Mouse (Mus musculus) forebrain, embryonic 12.5 days (tissue): ENCODE results near the gene Dusp10. TPM values are rescaled to one million over a fixed set of nuclear protein-coding genes. Genes with fewer than 3 reads are reported as not detected.

Source experiments
- ATAC-seq: fragments of 200-750 bp; cut with Nextera tagmentation; 2 replicates; pipeline ENCODE4 v1.8.0; 2017; ENCODE audit warnings: moderate TSS enrichment; ENCODE audit not compliant: low FRiP score
- H3K27ac ChIP-seq: fragments of 300-500 bp; sonication (generic); 2 replicates; pipeline ENCODE4 v1.5.1; 2016; ENCODE audit warnings: mild to moderate bottlenecking
- H3K27me3 ChIP-seq: fragments of 300-500 bp; sonication (generic); 2 replicates; pipeline ENCODE4 v1.6.1; 2016; ENCODE audit warnings: mild to moderate bottlenecking
- H3K36me3 ChIP-seq: fragments of 300-500 bp; sonication (generic); replicated peaks from 2 replicates; pipeline ENCODE4 v1.6.1; 2016; ENCODE audit warnings: mild to moderate bottlenecking
- H3K4me1 ChIP-seq: fragments of 300-500 bp; sonication (generic); 2 replicates; pipeline ENCODE4 v1.6.1; 2016
- H3K4me2 ChIP-seq: fragments of 300-500 bp; sonication (generic); 2 replicates; pipeline ENCODE4 v1.6.1; 2016; ENCODE audit warnings: mild to moderate bottlenecking, moderate library complexity
- H3K4me3 ChIP-seq: fragments of 300-500 bp; sonication (generic); replicated peaks from 2 replicates; pipeline ENCODE4 v1.5.1; 2016; ENCODE audit warnings: mild to moderate bottlenecking
- H3K9ac ChIP-seq: fragments of 300-500 bp; sonication (generic); 2 replicates; pipeline ENCODE4 v1.6.1; 2016; ENCODE audit warnings: mild to moderate bottlenecking
- H3K9me3 ChIP-seq: fragments of 300-500 bp; sonication (generic); 2 replicates; pipeline ENCODE4 v1.6.1; 2016
- WGBS: fragments of 180-500 bp; shearing (Covaris S2); methylation state at CpG from one replicate; pipeline ENCODE4 v1.1.7; 2016; 5-methylcytosine and 5-hydroxymethylcytosine counted together
- polyA plus RNA-seq: library from polyadenylated mRNA; unstranded; fragments of >200 nt; fragmentation: Nextera tagmentation; extraction: Ambion mirVana; gene quantifications from 2 replicates; pipeline ENCODE4 v1.2.1, GENCODE M21; 2016

Gene Dusp10
- polyA plus RNA-seq, 1 experiment from 2014 or later, result 10.2 TPM

GRCm38 (mm10) chr1:184048675-184049418 lies 35.7 kb downstream of the Dusp10 start:
- no peak overlapping the region for H3K27ac ChIP-seq
- no peaks in the 10 kb centered on the region for H3K27me3 ChIP-seq
- peaks cover 6% of the 10 kb centered on the region for H3K4me1 ChIP-seq
- H3K4me3 ChIP-seq, result no peak overlapping the region
- H3K9ac ChIP-seq, result no peak overlapping the region
- no peaks in the 10 kb centered on the region for H3K9me3 ChIP-seq
- WGBS, result 89% methylated on average over 10 of the region's 10 CpGs
- H3K36me3 ChIP-seq, result 0 out of 2 replicates have a peak, but pooled peaks cover 6% of the 10 kb centered on the region
- no peak overlapping the region for H3K4me2 ChIP-seq
- no peak for ATAC-seq

- WGBS, result 90% methylated on average over 1 of the region's 1 CpGs
Observed at GRCm38 (mm10) chr1:184051286-184051685, 38.2 kb downstream of the Dusp10 start.

GRCm38 (mm10) chr1:184051824-184052223 lies 38.7 kb downstream of the Dusp10 start:
- 0 out of 2 replicates have a peak, but pooled peaks cover 6% of the 10 kb centered on the region for H3K36me3 ChIP-seq
- no peak for ATAC-seq
- 40% methylated on average over 6 of the region's 6 CpGs for WGBS
- no peaks in the 10 kb centered on the region for H3K27me3 ChIP-seq
- no peaks in the 10 kb centered on the region for H3K9me3 ChIP-seq
- no peak overlapping the region for H3K4me2 ChIP-seq
- H3K4me3 ChIP-seq, result no peak overlapping the region
- H3K4me1 ChIP-seq, result peaks cover 6% of the 10 kb centered on the region
- H3K27ac ChIP-seq, result no peak overlapping the region
- no peak overlapping the region for H3K9ac ChIP-seq

More at GRCm38 (mm10) chr1:184051286-184051685, 38.2 kb downstream of the Dusp10 start:
- Histone ChIP-seq H3K36me3 (0 out of 2 replicates have a peak, but pooled peaks cover 6% of the 10 kb centered on the region), H3K9me3 (no peaks in the 10 kb centered on the region), H3K4me3 (no peak overlapping the region), H3K27ac (no peak overlapping the region), H3K4me1 (peaks cover 6% of the 10 kb centered on the region), H3K27me3 (no peaks in the 10 kb centered on the region), H3K4me2 (no peak overlapping the region), H3K9ac (no peak overlapping the region)
- ATAC-seq, result no peak

- no peak for ATAC-seq
- 83% methylated on average over 4 of the region's 4 CpGs for WGBS
- Histone ChIP-seq H3K36me3 (0 out of 2 replicates have a peak, but pooled peaks cover 6% of the 10 kb centered on the region), H3K4me3 (no peak overlapping the region), H3K4me1 (peaks cover 6% of the 10 kb centered on the region), H3K27me3 (no peaks in the 10 kb centered on the region), H3K4me2 (no peak overlapping the region), H3K9me3 (no peaks in the 10 kb centered on the region), H3K9ac (no peak overlapping the region), H3K27ac (no peak overlapping the region)
Observed at GRCm38 (mm10) chr1:184052331-184052730, 39.2 kb downstream of the Dusp10 start.

GRCm38 (mm10) chr1:184053141-184053540 lies 40.0 kb downstream of the Dusp10 start:
- Histone ChIP-seq H3K27me3 (no peaks in the 10 kb centered on the region), H3K9ac (no peak overlapping the region), H3K27ac (no peak overlapping the region), H3K9me3 (no peaks in the 10 kb centered on the region), H3K4me3 (no peak overlapping the region), H3K4me2 (no peak overlapping the region), H3K36me3 (0 out of 2 replicates have a peak, but pooled peaks cover 6% of the 10 kb centered on the region), H3K4me1 (peaks cover 6% of the 10 kb centered on the region)
- no peak for ATAC-seq
- 88% methylated on average over 4 of the region's 4 CpGs for WGBS

GRCm38 (mm10) chr1:184053711-184054110 lies 40.6 kb downstream of the Dusp10 start:
- Histone ChIP-seq H3K9ac (no peak overlapping the region), H3K4me3 (no peak overlapping the region), H3K4me2 (no peak overlapping the region), H3K27ac (no peak overlapping the region), H3K27me3 (no peaks in the 10 kb centered on the region), H3K9me3 (no peaks in the 10 kb centered on the region), H3K36me3 (0 out of 2 replicates have a peak, but pooled peaks cover 6% of the 10 kb centered on the region), H3K4me1 (peaks cover 6% of the 10 kb centered on the region)
- WGBS, result 85% methylated on average over 4 of the region's 4 CpGs
- no peak for ATAC-seq

- Histone ChIP-seq H3K4me2 (no peak overlapping the region), H3K9me3 (no peaks in the 10 kb centered on the region), H3K4me3 (no peak overlapping the region), H3K9ac (no peak overlapping the region), H3K4me1 (peaks cover 6% of the 10 kb centered on the region), H3K27ac (no peak overlapping the region), H3K27me3 (no peaks in the 10 kb centered on the region), H3K36me3 (0 out of 2 replicates have a peak, but pooled peaks cover 3% of the 10 kb centered on the region)
- 82% methylated on average over 2 of the region's 2 CpGs for WGBS
- ATAC-seq, result no peak
Observed at GRCm38 (mm10) chr1:184054176-184054575, 41.1 kb downstream of the Dusp10 start.

- 93% methylated on average over 8 of the region's 8 CpGs for WGBS
- H3K9ac ChIP-seq, result no peak overlapping the region
- ATAC-seq, result no peak
- no peaks in the 10 kb centered on the region for H3K27me3 ChIP-seq
- H3K9me3 ChIP-seq, result no peaks in the 10 kb centered on the region
- no peak overlapping the region for H3K4me2 ChIP-seq
- H3K4me3 ChIP-seq, result no peak overlapping the region
- H3K27ac ChIP-seq, result no peak overlapping the region
- H3K36me3 ChIP-seq, result no peaks in the 10 kb centered on the region
- H3K4me1 ChIP-seq, result 0 out of 2 replicates have a peak, but pooled peaks cover 3% of the 10 kb centered on the region
Observed at GRCm38 (mm10) chr1:184058206-184058605, 45.1 kb downstream of the Dusp10 start.

GRCm38 (mm10) chr1:184059814-184060213 lies 46.7 kb downstream of the Dusp10 start:
- Histone ChIP-seq H3K27me3 (no peaks in the 10 kb centered on the region), H3K27ac (no peak overlapping the region), H3K4me3 (no peak overlapping the region), H3K9me3 (no peaks in the 10 kb centered on the region), H3K4me1 (peaks cover 3% of the 10 kb centered on the region; the same call in 1 of the 2 replicates), H3K9ac (no peak overlapping the region), H3K4me2 (no peak overlapping the region), H3K36me3 (no peaks in the 10 kb centered on the region)
- 91% methylated on average over 3 of the region's 3 CpGs for WGBS
- ATAC-seq, result no peak

- no peaks in the 10 kb centered on the region for H3K36me3 ChIP-seq
- 86% methylated on average over 9 of the region's 9 CpGs for WGBS
- no peak for ATAC-seq
- no peak overlapping the region for H3K4me3 ChIP-seq
- no peaks in the 10 kb centered on the region for H3K9me3 ChIP-seq
- no peak overlapping the region for H3K9ac ChIP-seq
- H3K4me2 ChIP-seq, result no peak overlapping the region
- H3K27ac ChIP-seq, result no peak overlapping the region
- no peaks in the 10 kb centered on the region for H3K27me3 ChIP-seq
- peaks cover 9% of the 10 kb centered on the region for H3K4me1 ChIP-seq
Observed at GRCm38 (mm10) chr1:184060381-184060780, 47.3 kb downstream of the Dusp10 start.

GRCm38 (mm10) chr1:184060828-184061734 lies 48.0 kb downstream of the Dusp10 start:
- WGBS, result 68% methylated on average over 4 of the region's 4 CpGs
- H3K36me3 ChIP-seq, result no peaks in the 10 kb centered on the region
- peaks cover 16% of the 10 kb centered on the region for H3K4me1 ChIP-seq
- no peak overlapping the region for H3K27ac ChIP-seq
- no peaks in the 10 kb centered on the region for H3K9me3 ChIP-seq
- ATAC-seq, result no peak
- H3K4me3 ChIP-seq, result no peak overlapping the region
- no peak overlapping the region for H3K9ac ChIP-seq
- no peak overlapping the region for H3K4me2 ChIP-seq
- no peaks in the 10 kb centered on the region for H3K27me3 ChIP-seq

- H3K9ac ChIP-seq, result no peak overlapping the region
Observed at GRCm38 (mm10) chr1:184061901-184062300, 48.8 kb downstream of the Dusp10 start.

More at GRCm38 (mm10) chr1:184061901-184062300, 48.8 kb downstream of the Dusp10 start:
- Histone ChIP-seq H3K9me3 (no peaks in the 10 kb centered on the region), H3K4me3 (no peak overlapping the region), H3K4me2 (no peak overlapping the region), H3K27ac (no peak overlapping the region), H3K4me1 (peaks cover 24% of the 10 kb centered on the region), H3K36me3 (no peaks in the 10 kb centered on the region), H3K27me3 (no peaks in the 10 kb centered on the region)
- 84% methylated on average over 1 of the region's 1 CpGs for WGBS
- ATAC-seq, result no peak
